Mouse (Mus musculus): ENCODE measurements at regions not wholly inside any gene's neighbourhood (a gene's known extent, or its start where the extent isn't known, plus 50 kb on each side); places are given as distances from the start of the nearest gene placed in this dataset.
A peak's percentile ranks its signal among the peaks of the same experiment; 100 is the strongest.

GRCm38 (mm10) chr1:88994588-88995331 is 75.5 kb upstream of the Sh3bp4 start:
- Histone ChIP-seq H3K36me3 (ENCODE audit: insufficient read depth) (no peaks in the 10 kb centered on the region), H3K4me1 (ENCODE audit: insufficient read depth) (peaks cover 12% of the 10 kb centered on the region), H3K27me3 (ENCODE audit: insufficient read depth, low read length) (no peaks in the 10 kb centered on the region), H3K4me2 (ENCODE audit: low read depth) (no peak overlapping the region), H3K27ac (ENCODE audit: low read depth, low read length) (no peak overlapping the region), H3K9ac (no peak overlapping the region), H3K4me3 (ENCODE audit: low read depth, low read length) (no peak overlapping the region), H3K9me3 (ENCODE audit: low read length) (no peaks in the 10 kb centered on the region)
- 69% methylated on average over 12 of the region's 12 CpGs for WGBS
- ATAC-seq (no peak), DNase-seq (no peak)
- no peak for TF ChIP-seq CTCF (IDR thresholded peaks at IDR 0.05; ENCODE audit: low read depth)

DNA sequence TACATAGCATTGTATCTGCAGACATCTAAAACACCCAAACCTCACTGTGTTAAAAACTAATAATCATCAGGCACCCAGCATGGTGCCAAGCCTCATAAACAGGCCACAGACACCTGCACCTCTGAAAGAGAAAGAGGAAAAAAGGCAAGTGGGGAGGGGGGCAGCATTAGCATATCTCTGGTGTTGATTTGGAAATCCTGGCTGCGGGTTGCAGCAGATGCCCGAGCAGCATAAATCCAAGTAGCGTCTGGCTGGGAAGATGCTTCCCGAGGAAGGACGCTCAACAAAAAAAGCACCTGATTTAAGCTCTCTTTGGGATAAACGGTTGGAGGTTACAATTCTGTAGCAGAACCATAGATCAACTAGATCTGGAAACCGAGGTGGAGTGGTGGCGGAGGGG is 74.3 kb upstream of the Sh3bp4 start:
- no peak overlapping the region for H3K4me3 ChIP-seq (ENCODE audit: low read depth, low read length)
- peak; percentile 68 for ATAC-seq

DNA sequence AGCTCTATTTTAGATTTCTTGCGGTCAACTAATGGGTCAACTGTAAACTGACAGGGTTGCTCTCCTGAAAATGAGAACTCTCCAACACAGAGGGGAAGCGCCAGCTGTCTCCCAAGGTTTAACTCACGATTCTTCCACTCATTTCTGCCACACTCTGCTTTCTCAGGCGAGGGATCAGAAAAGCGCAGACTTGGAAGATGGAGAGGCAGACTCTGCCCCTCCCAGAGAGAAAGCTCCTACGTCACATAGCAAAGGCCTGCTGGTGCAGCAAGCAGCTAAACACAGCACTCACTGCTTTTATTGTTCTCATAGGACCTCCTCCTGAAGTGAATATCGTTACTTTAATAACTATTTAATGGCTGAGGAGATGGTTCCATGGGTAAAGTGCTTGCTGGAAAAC is 73.6 kb upstream of the Sh3bp4 start:
- ATAC-seq (peak; percentile 54), DNase-seq (peak; percentile 67)
- Histone ChIP-seq H3K27ac (ENCODE audit: low read depth, low read length) (peak overlapping the region; percentile 11), H3K4me2 (ENCODE audit: low read depth) (no peak overlapping the region), H3K36me3 (ENCODE audit: insufficient read depth) (no peaks in the 10 kb centered on the region), H3K4me3 (ENCODE audit: low read depth, low read length) (no peak overlapping the region), H3K27me3 (ENCODE audit: insufficient read depth, low read length) (no peaks in the 10 kb centered on the region), H3K9me3 (ENCODE audit: low read length) (no peaks in the 10 kb centered on the region), H3K9ac (no peak overlapping the region), H3K4me1 (ENCODE audit: insufficient read depth) (peaks cover 12% of the 10 kb centered on the region)
- no peak for TF ChIP-seq CTCF (IDR thresholded peaks at IDR 0.05; ENCODE audit: low read depth)
- WGBS, result 36% methylated on average over 7 of the region's 7 CpGs

More for the DNA sequence above, 74.3 kb upstream of the Sh3bp4 start:
- no peak overlapping the region for H3K4me2 ChIP-seq (ENCODE audit: low read depth)
- H3K9ac ChIP-seq, result no peak overlapping the region
- peak overlapping the region; percentile 11 for H3K27ac ChIP-seq (ENCODE audit: low read depth, low read length)
- H3K9me3 ChIP-seq (ENCODE audit: low read length), result no peaks in the 10 kb centered on the region
- no peak for TF ChIP-seq CTCF (IDR thresholded peaks at IDR 0.05; ENCODE audit: low read depth)
- 17% methylated on average over 8 of the region's 8 CpGs for WGBS
- DNase-seq, result peak; percentile 80
- no peaks in the 10 kb centered on the region for H3K36me3 ChIP-seq (ENCODE audit: insufficient read depth)
- H3K4me1 ChIP-seq (ENCODE audit: insufficient read depth), result peaks cover 12% of the 10 kb centered on the region
- H3K27me3 ChIP-seq (ENCODE audit: insufficient read depth, low read length), result no peaks in the 10 kb centered on the region

GRCm38 (mm10) chr1:88997847-88998246 is 72.4 kb upstream of the Sh3bp4 start:
- WGBS, result 75% methylated on average over 12 of the region's 12 CpGs
- Histone ChIP-seq H3K4me3 (ENCODE audit: low read depth, low read length) (no peak overlapping the region), H3K9me3 (ENCODE audit: low read length) (no peaks in the 10 kb centered on the region), H3K9ac (no peak overlapping the region), H3K27me3 (ENCODE audit: insufficient read depth, low read length) (no peaks in the 10 kb centered on the region), H3K4me1 (ENCODE audit: insufficient read depth) (peaks cover 12% of the 10 kb centered on the region), H3K36me3 (ENCODE audit: insufficient read depth) (no peaks in the 10 kb centered on the region), H3K27ac (ENCODE audit: low read depth, low read length) (no peak overlapping the region), H3K4me2 (ENCODE audit: low read depth) (no peak overlapping the region)
- TF ChIP-seq CTCF (IDR thresholded peaks at IDR 0.05; ENCODE audit: low read depth), result no peak
- ATAC-seq (no peak), DNase-seq (no peak)

- no peaks in the 10 kb centered on the region for H3K9me3 ChIP-seq (ENCODE audit: low read length)
- H3K4me2 ChIP-seq (ENCODE audit: low read depth), result no peak overlapping the region
- 0 out of 2 replicates have a peak, but pooled peaks cover 2% of the 10 kb centered on the region for H3K4me1 ChIP-seq (ENCODE audit: insufficient read depth)
- no peak overlapping the region for H3K27ac ChIP-seq (ENCODE audit: low read depth, low read length)
- WGBS, result 79% methylated on average over 3 of the region's 3 CpGs
- no peaks in the 10 kb centered on the region for H3K27me3 ChIP-seq (ENCODE audit: insufficient read depth, low read length)
- DNase-seq (no peak), ATAC-seq (no peak)
- TF ChIP-seq CTCF (IDR thresholded peaks at IDR 0.05; ENCODE audit: low read depth), result no peak
- H3K9ac ChIP-seq, result no peak overlapping the region
- H3K4me3 ChIP-seq (ENCODE audit: low read depth, low read length), result no peak overlapping the region
- H3K36me3 ChIP-seq (ENCODE audit: insufficient read depth), result no peaks in the 10 kb centered on the region
Observed at GRCm38 (mm10) chr1:89002326-89002725, 67.9 kb upstream of the Sh3bp4 start.

DNA sequence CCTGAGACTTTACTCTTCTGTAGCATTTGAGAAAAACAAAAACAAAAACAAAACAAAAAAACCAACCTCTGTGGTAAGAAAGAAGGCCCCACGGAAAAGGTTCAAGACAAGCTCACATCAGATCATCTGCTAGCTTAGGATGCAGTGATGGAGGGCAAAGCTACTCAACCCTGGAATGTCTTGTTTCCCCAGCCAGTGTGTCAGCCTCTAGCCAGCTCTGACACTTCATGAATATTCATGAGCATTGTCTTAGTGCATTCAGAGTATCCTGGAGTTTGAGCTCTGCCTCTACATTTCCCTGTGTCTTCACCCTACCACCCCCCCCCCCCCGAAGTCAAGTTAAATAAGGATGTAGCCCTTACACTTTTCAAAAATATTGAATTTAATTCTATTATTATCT is 66.5 kb upstream of the Sh3bp4 start:
- no peaks in the 10 kb centered on the region for H3K9me3 ChIP-seq (ENCODE audit: low read length)
- 46% methylated on average over 2 of the region's 2 CpGs for WGBS

DNA sequence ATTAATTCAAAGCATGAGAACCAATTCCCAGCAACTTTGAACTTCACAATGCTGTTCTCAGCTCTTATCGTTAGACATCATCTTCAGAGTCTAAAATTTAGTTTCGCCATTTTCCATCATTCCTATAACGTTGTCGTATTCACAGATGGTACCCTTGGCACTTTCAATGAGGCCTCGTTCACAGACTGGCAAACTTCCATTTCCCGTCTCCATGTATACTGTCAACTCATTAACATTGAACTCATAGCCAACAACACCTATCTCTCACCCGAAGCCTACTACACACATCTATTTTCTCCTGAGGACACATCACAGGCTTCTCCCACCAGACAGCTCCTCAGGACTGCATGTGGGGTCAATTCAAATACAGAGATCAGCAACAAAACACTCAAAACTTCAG is 62.7 kb upstream of the Sh3bp4 start:
- peak; percentile 71 for ATAC-seq
- TF ChIP-seq CTCF (IDR thresholded peaks at IDR 0.05; ENCODE audit: low read depth), result no peak
- H3K27me3 ChIP-seq (ENCODE audit: insufficient read depth, low read length), result no peaks in the 10 kb centered on the region
- H3K9me3 ChIP-seq (ENCODE audit: low read length), result no peaks in the 10 kb centered on the region
- peak; percentile 78 for DNase-seq
- H3K4me2 ChIP-seq (ENCODE audit: low read depth), result no peak overlapping the region
- 47% methylated on average over 7 of the region's 7 CpGs for WGBS
- H3K36me3 ChIP-seq (ENCODE audit: insufficient read depth), result no peaks in the 10 kb centered on the region
- no peak overlapping the region for H3K9ac ChIP-seq
- no peak overlapping the region for H3K4me3 ChIP-seq (ENCODE audit: low read depth, low read length)
- H3K27ac ChIP-seq (ENCODE audit: low read depth, low read length), result no peak overlapping the region
- no peaks in the 10 kb centered on the region for H3K4me1 ChIP-seq (ENCODE audit: insufficient read depth)

More for the DNA sequence above, 66.5 kb upstream of the Sh3bp4 start:
- no peak for TF ChIP-seq CTCF (IDR thresholded peaks at IDR 0.05; ENCODE audit: low read depth)
- no peak overlapping the region for H3K27ac ChIP-seq (ENCODE audit: low read depth, low read length)
- ATAC-seq, result 0 out of 2 replicates have a peak, but pooled peaks have one; percentile 18
- no peak overlapping the region for H3K4me2 ChIP-seq (ENCODE audit: low read depth)
- no peaks in the 10 kb centered on the region for H3K4me1 ChIP-seq (ENCODE audit: insufficient read depth)
- no peaks in the 10 kb centered on the region for H3K36me3 ChIP-seq (ENCODE audit: insufficient read depth)
- no peak for DNase-seq
- no peak overlapping the region for H3K4me3 ChIP-seq (ENCODE audit: low read depth, low read length)
- no peak overlapping the region for H3K9ac ChIP-seq
- no peaks in the 10 kb centered on the region for H3K27me3 ChIP-seq (ENCODE audit: insufficient read depth, low read length)

Measured in forebrain, postnatal 0 days (tissue).